ENCODE assay signal across 12 mouse cellular contexts in the genomic region with DNA sequence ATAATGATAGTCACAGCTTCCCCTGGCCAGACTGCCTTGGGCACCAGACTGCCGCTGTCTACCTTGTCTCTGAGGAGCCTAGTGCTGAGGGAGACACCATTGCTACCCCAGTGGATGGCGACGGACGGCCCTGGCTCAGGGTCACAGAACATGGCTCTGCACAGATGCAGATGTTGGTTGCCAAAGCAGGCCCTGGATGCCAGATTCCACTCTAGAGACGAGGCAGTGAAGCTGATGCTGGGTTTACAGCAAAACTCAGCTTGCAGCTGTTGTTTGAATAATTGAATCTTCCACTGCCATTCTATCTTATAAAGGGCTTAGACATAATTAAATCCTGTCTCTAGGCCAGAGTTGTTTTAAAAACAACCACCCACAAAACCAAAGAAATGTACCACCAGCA.
DNase-seq lines count a peak whose midpoint lies in the region; ATAC-seq and TF ChIP-seq lines count a peak whose summit lies in the region.
"Had no signal": no experiment of that assay in that cellular context is flagged by ENCODE, and none has a peak within 500 bp of the region (broad histone marks: within the 10 kb centered on the region; RNA-seq: fewer than 3 reads in every experiment).

No protein-coding gene starts in this region.

- H3K4me2 ChIP-seq in embryonic facial prominence, embryonic 13.5 days, result no peak overlapping the region
- H3K4me2 ChIP-seq in lung, embryonic 14.5 days, result no peak overlapping the region
- no peak overlapping the region for H3K4me2 ChIP-seq in liver, embryonic 13.5 days
- H3K4me2 ChIP-seq: neural tube, embryonic 13.5 days had no signal

- 0 out of 2 replicates have a peak, but pooled peaks cover 3% of the 10 kb centered on the region for H3K9me3 ChIP-seq in embryonic facial prominence, embryonic 13.5 days
- H3K9me3 ChIP-seq in embryonic facial prominence, embryonic 10.5 days, result no peaks in the 10 kb centered on the region
- no peaks in the 10 kb centered on the region for H3K9me3 ChIP-seq in lung, embryonic 14.5 days (ENCODE audit: low read depth, low read length)
- H3K9me3 ChIP-seq in liver, embryonic 13.5 days (replicated peaks), result no peaks in the 10 kb centered on the region
- H3K9me3 ChIP-seq: neural tube, embryonic 13.5 days had no signal

- H3K36me3 ChIP-seq in embryonic facial prominence, embryonic 13.5 days, result no peaks in the 10 kb centered on the region
- no peaks in the 10 kb centered on the region for H3K36me3 ChIP-seq in embryonic facial prominence, embryonic 10.5 days (replicated peaks)
- no peaks in the 10 kb centered on the region for H3K36me3 ChIP-seq in lung, embryonic 14.5 days (ENCODE audit: insufficient read depth)
- H3K36me3 ChIP-seq in heart, adult 2 months (ENCODE audit: control insufficient read depth, insufficient read depth, low read length), result peaks cover 3% of the 10 kb centered on the region; the same call in 1 of the 2 replicates
- H3K36me3 ChIP-seq in liver, embryonic 13.5 days, result no peaks in the 10 kb centered on the region
- H3K36me3 ChIP-seq: neural tube, embryonic 13.5 days had no signal

- DNase-seq in embryonic facial prominence, embryonic 10.5 days (ENCODE audit: low spot score), result no peak
- peak; percentile 56 for DNase-seq in lung, embryonic 14.5 days
- DNase-seq in lung, adult 2 months, result no peak
- DNase-seq in heart, adult 2 months, result peak; percentile 37 to 39
- no peak for DNase-seq in liver, embryonic 13.5 days
- DNase-seq in B cell, adult 2 months, result no peak
- no peak for DNase-seq in kidney, adult 8-10 months
- DNase-seq: embryo, embryonic 11 days; kidney, adult 18-20 months; midbrain, embryonic 14.5 days had no signal

- no peak for TF ChIP-seq EP300 in heart, adult 2 months (IDR thresholded peaks at IDR 0.05; ENCODE audit: insufficient read depth, low read depth, low read length)

- no peaks in the 10 kb centered on the region for H3K79me2 ChIP-seq in heart, adult 2 months (replicated peaks; ENCODE audit: control insufficient read depth, insufficient read depth, low read length)

- TF ChIP-seq CTCF in lung, embryonic 14.5 days (IDR thresholded peaks at IDR 0.05; ENCODE audit: low read depth), result no peak
- no peak for TF ChIP-seq CTCF in lung, adult 2 months (IDR thresholded peaks at IDR 0.05; ENCODE audit: insufficient read depth, low read length)
- TF ChIP-seq CTCF in heart, adult 2 months (IDR thresholded peaks at IDR 0.05), result no peak

- 44% methylated on average over 5 of the region's 5 CpGs for WGBS in embryonic facial prominence, embryonic 13.5 days
- 72% methylated on average over 5 of the region's 5 CpGs for WGBS in embryonic facial prominence, embryonic 10.5 days
- 44% methylated on average over 5 of the region's 5 CpGs for WGBS in lung, embryonic 14.5 days
- WGBS in lung, adult 2 months, result 69% methylated on average over 5 of the region's 5 CpGs
- WGBS in heart, adult 2 months, result 43% methylated on average over 5 of the region's 5 CpGs
- WGBS in liver, embryonic 13.5 days (ENCODE audit: insufficient replicate concordance), result 51% methylated on average over 5 of the region's 5 CpGs

- TF ChIP-seq POLR2A in lung, adult 2 months (IDR thresholded peaks at IDR 0.05; ENCODE audit: borderline replicate concordance, extremely low read depth, low read depth, low read length), result no peak
- no peak for TF ChIP-seq POLR2A in heart, adult 2 months (IDR thresholded peaks at IDR 0.05; ENCODE audit: insufficient read depth, low read depth, low read length)

- no peak overlapping the region for H3K4me3 ChIP-seq in embryonic facial prominence, embryonic 13.5 days
- H3K4me3 ChIP-seq in embryonic facial prominence, embryonic 10.5 days, result no peak overlapping the region
- no peak overlapping the region for H3K4me3 ChIP-seq in lung, embryonic 14.5 days (ENCODE audit: low read depth, low read length)
- no peak overlapping the region for H3K4me3 ChIP-seq in lung, adult 2 months (replicated peaks; ENCODE audit: extremely low read depth, low read depth, low read length)
- H3K4me3 ChIP-seq in heart, adult 2 months, result no peak overlapping the region
- H3K4me3 ChIP-seq in liver, embryonic 13.5 days (replicated peaks), result no peak overlapping the region
- H3K4me3 ChIP-seq: neural tube, embryonic 13.5 days had no signal

- peaks cover 17% of the 10 kb centered on the region for H3K4me1 ChIP-seq in embryonic facial prominence, embryonic 13.5 days
- peaks cover 30% of the 10 kb centered on the region for H3K4me1 ChIP-seq in embryonic facial prominence, embryonic 10.5 days
- peaks cover 18% of the 10 kb centered on the region for H3K4me1 ChIP-seq in lung, embryonic 14.5 days (ENCODE audit: insufficient read depth)
- H3K4me1 ChIP-seq in lung, adult 2 months (ENCODE audit: control insufficient read depth, insufficient read depth, low read length), result peaks cover 1% of the 10 kb centered on the region
- H3K4me1 ChIP-seq in heart, adult 2 months (ENCODE audit: control insufficient read depth, insufficient read depth, low read length), result peaks cover 15% of the 10 kb centered on the region
- peaks cover 19% of the 10 kb centered on the region for H3K4me1 ChIP-seq in liver, embryonic 13.5 days (replicated peaks)

- ATAC-seq in embryonic facial prominence, embryonic 13.5 days (ENCODE audit: insufficient number of reproducible peaks, insufficient read depth, low FRiP score, low TSS enrichment, low read depth), result no peak
- ATAC-seq in lung, embryonic 14.5 days (ENCODE audit: insufficient read depth), result no peak
- ATAC-seq in liver, embryonic 13.5 days (ENCODE audit: low read depth), result 0 out of 2 replicates have a peak, but pooled peaks have one; percentile 43

- no peaks in the 10 kb centered on the region for H3K27me3 ChIP-seq in embryonic facial prominence, embryonic 13.5 days
- H3K27me3 ChIP-seq in embryonic facial prominence, embryonic 10.5 days (replicated peaks; ENCODE audit: low read depth, poor library complexity, severe bottlenecking), result no peaks in the 10 kb centered on the region
- H3K27me3 ChIP-seq in lung, embryonic 14.5 days (ENCODE audit: insufficient read depth, low read length), result no peaks in the 10 kb centered on the region
- no peaks in the 10 kb centered on the region for H3K27me3 ChIP-seq in heart, adult 2 months (ENCODE audit: control insufficient read depth, insufficient read depth, low read length)
- H3K27me3 ChIP-seq in liver, embryonic 13.5 days, result no peaks in the 10 kb centered on the region
- H3K27me3 ChIP-seq: neural tube, embryonic 13.5 days had no signal

- intact Hi-C loops in heart, adult 2 months (cut with DNase I), result loop anchor here (5.0 kb wide), 2 partner anchors 43 to 62 kb away; no protein-coding TSS in a partner anchor

- H3K9ac ChIP-seq in embryonic facial prominence, embryonic 13.5 days, result no peak overlapping the region
- H3K9ac ChIP-seq in lung, embryonic 14.5 days, result no peak overlapping the region
- no peak overlapping the region for H3K9ac ChIP-seq in heart, adult 2 months (ENCODE audit: low read depth, low read length)
- H3K9ac ChIP-seq in liver, embryonic 13.5 days, result no peak overlapping the region
- H3K9ac ChIP-seq: neural tube, embryonic 13.5 days had no signal

- H3K27ac ChIP-seq in embryonic facial prominence, embryonic 13.5 days, result peak overlapping the region; percentile 44; the same call in 1 of the 2 replicates
- no peak overlapping the region for H3K27ac ChIP-seq in embryonic facial prominence, embryonic 10.5 days (replicated peaks)
- H3K27ac ChIP-seq in lung, embryonic 14.5 days (ENCODE audit: low read depth), result peak overlapping the region; percentile 73
- peak overlapping the region; percentile 19 for H3K27ac ChIP-seq in heart, adult 2 months
- H3K27ac ChIP-seq in liver, embryonic 13.5 days, result peak overlapping the region; percentile 18; the same call in 1 of the 2 replicates
- H3K27ac ChIP-seq: neural tube, embryonic 13.5 days had no signal

Comparison
In these comparisons a context has a peak if more than half of its experiments do, and no peak if none do; other contexts are left out.
1. DNase-seq: peak in lung, embryonic 14.5 days (single experiment) and heart, adult 2 months (2 of 2); none in embryonic facial prominence, embryonic 10.5 days (single experiment), lung, adult 2 months (single experiment), liver, embryonic 13.5 days (single experiment), B cell, adult 2 months (0 of 2) and kidney, adult 8-10 months (0 of 2).